Mouse (Mus musculus) heart, postnatal 0 days (tissue): ENCODE data around the gene Abca7. TPM values are rescaled to one million over a fixed set of nuclear protein-coding genes. Genes with fewer than 3 reads are reported as not detected.

Experiments used
- ATAC-seq: fragments of 200-750 bp; cut with Nextera tagmentation; 2 replicates; pipeline ENCODE4 v1.8.0; 2017; ENCODE audit warnings: low read depth, moderate number of reproducible peaks, moderate library complexity; ENCODE audit not compliant: insufficient read depth
- DNase-seq: peaks from one replicate; pipeline ENCODE4 v3.0.0-alpha.2; 2016; ENCODE audit warnings: low spot score
- H3K27ac ChIP-seq: fragments of 300-500 bp; sonication (generic); 2 replicates; pipeline ENCODE4 v1.5.1; 2014; ENCODE audit warnings: low read depth, mild to moderate bottlenecking
- H3K27me3 ChIP-seq: fragments of 300-500 bp; sonication (generic); 2 replicates; pipeline ENCODE4 v1.6.1; 2014; ENCODE audit warnings: low read length, mixed read lengths; ENCODE audit not compliant: control insufficient read depth, insufficient read depth
- H3K36me3 ChIP-seq: fragments of 300-500 bp; sonication (generic); replicated peaks from 2 replicates; pipeline ENCODE4 v1.6.1; 2014; ENCODE audit warnings: low read length, mixed read lengths; ENCODE audit not compliant: control insufficient read depth, insufficient read depth
- H3K4me1 ChIP-seq: fragments of 300-500 bp; sonication (generic); 2 replicates; pipeline ENCODE4 v1.6.1; 2014; ENCODE audit warnings: antibody characterized with exemption; ENCODE audit not compliant: control insufficient read depth, insufficient read depth
- H3K4me2 ChIP-seq: fragments of 300-500 bp; sonication (generic); 2 replicates; pipeline ENCODE4 v1.6.1; 2014; ENCODE audit warnings: low read depth, mild to moderate bottlenecking, low read length, moderate library complexity
- H3K4me3 ChIP-seq: fragments of 300-500 bp; sonication (generic); 2 replicates; pipeline ENCODE4 v1.5.1; 2014; ENCODE audit warnings: low read depth, low read length
- H3K9ac ChIP-seq: fragments of 300-500 bp; sonication (generic); replicated peaks from 2 replicates; pipeline ENCODE4 v1.6.1; 2014; ENCODE audit warnings: low read depth, low read length, mixed read lengths
- H3K9me3 ChIP-seq: fragments of 300-500 bp; sonication (generic); replicated peaks from 2 replicates; pipeline ENCODE4 v1.6.1; 2016; ENCODE audit warnings: low read length; ENCODE audit not compliant: control insufficient read depth
- CTCF ChIP-seq: IDR thresholded peaks from 2 replicates; pipeline ENCODE4 v1.5.1; 2016; ENCODE audit warnings: antibody characterized with exemption, control low read depth, low read depth
- EP300 ChIP-seq: IDR thresholded peaks from 2 replicates; pipeline ENCODE4 v1.6.1; 2016; ENCODE audit warnings: antibody characterized with exemption, low read depth
- WGBS: fragments of 180-500 bp; shearing (Covaris S2); extraction: QIAGEN DNeasy Blood & Tissue Kit; methylation state at CpG from one replicate; pipeline ENCODE4 v1.1.7; 2014; 5-methylcytosine and 5-hydroxymethylcytosine counted together
- polyA plus RNA-seq: library from polyadenylated mRNA; unstranded; fragments of >200 nt; fragmentation: Nextera tagmentation; extraction: Ambion mirVana; gene quantifications from 2 replicates; pipeline ENCODE4 v1.2.1, GENCODE M21; 2015
- total RNA-seq: library from RNA; depleted of rRNA; stranded (reverse); fragments of >200 nt; gene quantifications from 2 replicates; pipeline ENCODE4 v1.2.3, GENCODE M21; 2014; ENCODE audit warnings: low replicate concordance

The Abca7 gene
- total and polyA plus RNA-seq, 2 experiments from 2014 or later = 1.9 to 11.4 TPM

- Histone ChIP-seq H3K4me1 (peaks cover 8% of the 10 kb centered on the region; the same call in 1 of the 2 replicates), H3K36me3 (peaks cover 15% of the 10 kb centered on the region), H3K27ac (no peak overlapping the region), H3K9ac (no peak overlapping the region), H3K9me3 (no peaks in the 10 kb centered on the region), H3K27me3 (no peaks in the 10 kb centered on the region), H3K4me2 (no peak overlapping the region), H3K4me3 (no peak overlapping the region)
- no peak for ATAC-seq
- WGBS = 76% methylated on average over 8 of the region's 8 CpGs
- DNase-seq = no peak
- no peak for TF ChIP-seq EP300
- TF ChIP-seq CTCF = no peak
Observed at GRCm38 (mm10) chr10:80004233-80004705, 8.0 kb downstream of the Abca7 start.

GRCm38 (mm10) chr10:80011740-80012139 lies 15.4 kb downstream of the Abca7 start:
- Histone ChIP-seq H3K4me2 (no peak overlapping the region), H3K4me3 (no peak overlapping the region), H3K9ac (no peak overlapping the region), H3K4me1 (no peaks in the 10 kb centered on the region), H3K36me3 (peaks cover 50% of the 10 kb centered on the region), H3K9me3 (peaks cover 15% of the 10 kb centered on the region), H3K27me3 (peaks cover 20% of the 10 kb centered on the region), H3K27ac (no peak overlapping the region)
- ATAC-seq = no peak
- no peak for DNase-seq
- TF ChIP-seq CTCF = no peak
- 86% methylated on average over 6 of the region's 6 CpGs for WGBS

GRCm38 (mm10) chr10:80013609-80014008 lies 17.3 kb downstream of the Abca7 start:
- Histone ChIP-seq H3K4me3 (no peak overlapping the region), H3K9ac (no peak overlapping the region), H3K9me3 (peaks cover 15% of the 10 kb centered on the region), H3K27me3 (peaks cover 21% of the 10 kb centered on the region), H3K27ac (no peak overlapping the region), H3K36me3 (peaks cover 44% of the 10 kb centered on the region), H3K4me1 (no peaks in the 10 kb centered on the region), H3K4me2 (no peak overlapping the region)
- no peak for DNase-seq
- TF ChIP-seq CTCF (no peak), EP300 (no peak)
- 51% methylated on average over 25 of the region's 25 CpGs for WGBS
- ATAC-seq = no peak

- Histone ChIP-seq H3K4me3 (no peak overlapping the region), H3K4me2 (no peak overlapping the region), H3K36me3 (peaks cover 34% of the 10 kb centered on the region), H3K27ac (no peak overlapping the region), H3K4me1 (no peaks in the 10 kb centered on the region), H3K27me3 (peaks cover 22% of the 10 kb centered on the region), H3K9me3 (peaks cover 15% of the 10 kb centered on the region), H3K9ac (no peak overlapping the region)
- TF ChIP-seq EP300 (no peak), CTCF (0 out of 2 replicates have a peak, but pooled peaks have one; percentile 22)
- 38% methylated on average over 28 of the region's 28 CpGs for WGBS
- no peak for ATAC-seq
- DNase-seq = no peak
Observed at GRCm38 (mm10) chr10:80014484-80015290, 18.4 kb downstream of the Abca7 start.

- peaks cover 22% of the 10 kb centered on the region for H3K27me3 ChIP-seq
- no peak overlapping the region for H3K9ac ChIP-seq
- ATAC-seq (no peak), DNase-seq (no peak)
- TF ChIP-seq EP300 (no peak), CTCF (no peak)
- H3K36me3 ChIP-seq = peaks cover 26% of the 10 kb centered on the region
- H3K4me3 ChIP-seq = no peak overlapping the region
- no peak overlapping the region for H3K27ac ChIP-seq
- WGBS = 69% methylated on average over 10 of the region's 10 CpGs
- no peak overlapping the region for H3K4me2 ChIP-seq
- peaks cover 8% of the 10 kb centered on the region for H3K9me3 ChIP-seq
- H3K4me1 ChIP-seq = no peaks in the 10 kb centered on the region
Observed at GRCm38 (mm10) chr10:80015583-80015982, 19.3 kb downstream of the Abca7 start.
